Mouse (Mus musculus): ENCODE measurements around the gene Ggta1. TPM values are rescaled to one million over a fixed set of nuclear protein-coding genes. Genes with fewer than 3 reads are reported as not detected.

Ggta1 gene
- polyA plus RNA-seq, 1 experiment from 2014 or later = 16.2 TPM

GRCm38 (mm10) chr2:35495486-35496278, 32.7 kb upstream of the Ggta1 start:
- Histone ChIP-seq H3K27ac (peak overlapping the region; percentile 62), H3K4me2 (ENCODE audit: low read length) (no peak overlapping the region), H3K9me3 (replicated peaks; ENCODE audit: low read length) (no peaks in the 10 kb centered on the region), H3K27me3 (ENCODE audit: insufficient read depth, low read length) (no peaks in the 10 kb centered on the region), H3K4me3 (replicated peaks; ENCODE audit: low read depth, low read length) (no peak overlapping the region), H3K9ac (ENCODE audit: low read depth, low read length) (no peak overlapping the region), H3K4me1 (replicated peaks; ENCODE audit: insufficient read depth, low read length) (peaks cover 12% of the 10 kb centered on the region; the same call in 1 of the 2 replicates), H3K36me3 (ENCODE audit: insufficient read depth, low read length) (no peaks in the 10 kb centered on the region)
- DNase-seq (ENCODE audit: low spot score) = peak; percentile 49
- ATAC-seq (replicated peaks; ENCODE audit: low FRiP score, low read depth) = no peak
- 53% methylated on average over 16 of the region's 16 CpGs for WGBS
- peak; percentile 27; the same call in 1 of the 2 replicates for TF ChIP-seq CTCF (IDR thresholded peaks at IDR 0.05; ENCODE audit: low read depth)

- Histone ChIP-seq H3K36me3 (ENCODE audit: insufficient read depth, low read length) (no peaks in the 10 kb centered on the region), H3K4me3 (replicated peaks; ENCODE audit: low read depth, low read length) (no peak overlapping the region), H3K4me1 (replicated peaks; ENCODE audit: insufficient read depth, low read length) (peaks cover 12% of the 10 kb centered on the region; the same call in 1 of the 2 replicates), H3K27ac (no peak overlapping the region), H3K27me3 (ENCODE audit: insufficient read depth, low read length) (no peaks in the 10 kb centered on the region), H3K9ac (ENCODE audit: low read depth, low read length) (no peak overlapping the region), H3K4me2 (ENCODE audit: low read length) (no peak overlapping the region), H3K9me3 (replicated peaks; ENCODE audit: low read length) (no peaks in the 10 kb centered on the region)
- WGBS = 83% methylated on average over 7 of the region's 7 CpGs
- TF ChIP-seq CTCF (IDR thresholded peaks at IDR 0.05; ENCODE audit: low read depth) = no peak
- DNase-seq (ENCODE audit: low spot score) (no peak), ATAC-seq (replicated peaks; ENCODE audit: low FRiP score, low read depth) (no peak)
Observed at GRCm38 (mm10) chr2:35493566-35493965, 30.5 kb upstream of the Ggta1 start.

- 88% methylated on average over 24 of the region's 24 CpGs for WGBS
- Histone ChIP-seq H3K4me2 (ENCODE audit: low read length) (no peak overlapping the region), H3K27ac (no peak overlapping the region), H3K27me3 (ENCODE audit: insufficient read depth, low read length) (no peaks in the 10 kb centered on the region), H3K36me3 (ENCODE audit: insufficient read depth, low read length) (no peaks in the 10 kb centered on the region), H3K9ac (ENCODE audit: low read depth, low read length) (no peak overlapping the region), H3K4me1 (replicated peaks; ENCODE audit: insufficient read depth, low read length) (peaks cover 2% of the 10 kb centered on the region; the same call in 1 of the 2 replicates), H3K4me3 (replicated peaks; ENCODE audit: low read depth, low read length) (no peak overlapping the region), H3K9me3 (replicated peaks; ENCODE audit: low read length) (no peaks in the 10 kb centered on the region)
- no peak for ATAC-seq (replicated peaks; ENCODE audit: low FRiP score, low read depth)
- no peak for DNase-seq (ENCODE audit: low spot score)
- TF ChIP-seq CTCF (IDR thresholded peaks at IDR 0.05; ENCODE audit: low read depth) = no peak
Observed at GRCm38 (mm10) chr2:35491151-35491550, 28.1 kb upstream of the Ggta1 start.

- H3K9me3 ChIP-seq (replicated peaks; ENCODE audit: low read length) = no peaks in the 10 kb centered on the region
- H3K4me2 ChIP-seq (ENCODE audit: low read length) = peak overlapping the region; percentile 21; the same call in 1 of the 2 replicates
- H3K27me3 ChIP-seq (ENCODE audit: insufficient read depth, low read length) = no peaks in the 10 kb centered on the region
- H3K4me1 ChIP-seq (replicated peaks; ENCODE audit: insufficient read depth, low read length) = no peaks in the 10 kb centered on the region
- H3K9ac ChIP-seq (ENCODE audit: low read depth, low read length) = no peak overlapping the region
- no peak overlapping the region for H3K27ac ChIP-seq
- DNase-seq (ENCODE audit: low spot score) = no peak
- no peak for TF ChIP-seq CTCF (IDR thresholded peaks at IDR 0.05; ENCODE audit: low read depth)
- 27% methylated on average over 17 of the region's 17 CpGs for WGBS
- no peak for ATAC-seq (replicated peaks; ENCODE audit: low FRiP score, low read depth)
- H3K36me3 ChIP-seq (ENCODE audit: insufficient read depth, low read length) = no peaks in the 10 kb centered on the region
- H3K4me3 ChIP-seq (replicated peaks; ENCODE audit: low read depth, low read length) = no peak overlapping the region
Observed at GRCm38 (mm10) chr2:35490458-35491111, 27.6 kb upstream of the Ggta1 start.

GRCm38 (mm10) chr2:35487700-35488099, 24.7 kb upstream of the Ggta1 start:
- Histone ChIP-seq H3K4me2 (ENCODE audit: low read length) (no peak overlapping the region), H3K27me3 (ENCODE audit: insufficient read depth, low read length) (no peaks in the 10 kb centered on the region), H3K36me3 (ENCODE audit: insufficient read depth, low read length) (no peaks in the 10 kb centered on the region), H3K9ac (ENCODE audit: low read depth, low read length) (no peak overlapping the region), H3K27ac (no peak overlapping the region), H3K4me3 (replicated peaks; ENCODE audit: low read depth, low read length) (no peak overlapping the region), H3K4me1 (replicated peaks; ENCODE audit: insufficient read depth, low read length) (no peaks in the 10 kb centered on the region), H3K9me3 (replicated peaks; ENCODE audit: low read length) (no peaks in the 10 kb centered on the region)
- TF ChIP-seq CTCF (IDR thresholded peaks at IDR 0.05; ENCODE audit: low read depth) = no peak
- 80% methylated on average over 3 of the region's 3 CpGs for WGBS
- ATAC-seq (replicated peaks; ENCODE audit: low FRiP score, low read depth) (no peak), DNase-seq (ENCODE audit: low spot score) (no peak)

- Histone ChIP-seq H3K27ac (no peak overlapping the region), H3K4me1 (replicated peaks; ENCODE audit: insufficient read depth, low read length) (no peaks in the 10 kb centered on the region), H3K4me2 (ENCODE audit: low read length) (no peak overlapping the region), H3K9ac (ENCODE audit: low read depth, low read length) (no peak overlapping the region), H3K9me3 (replicated peaks; ENCODE audit: low read length) (no peaks in the 10 kb centered on the region), H3K36me3 (ENCODE audit: insufficient read depth, low read length) (no peaks in the 10 kb centered on the region), H3K4me3 (replicated peaks; ENCODE audit: low read depth, low read length) (no peak overlapping the region), H3K27me3 (ENCODE audit: insufficient read depth, low read length) (no peaks in the 10 kb centered on the region)
- ATAC-seq (replicated peaks; ENCODE audit: low FRiP score, low read depth) = no peak
- 46% methylated on average over 5 of the region's 5 CpGs for WGBS
- DNase-seq (ENCODE audit: low spot score) = no peak
- no peak for TF ChIP-seq CTCF (IDR thresholded peaks at IDR 0.05; ENCODE audit: low read depth)
Observed at GRCm38 (mm10) chr2:35486981-35487655, 24.1 kb upstream of the Ggta1 start.
